Mouse (Mus musculus) gastrocnemius, postnatal 14 days (tissue): Measurements from ENCODE around the gene Nt5c2. TPM values are rescaled to one million over a fixed set of nuclear protein-coding genes. Genes with fewer than 3 reads are reported as not detected.

ENCODE experiments used
- DNase-seq: peaks from one replicate; pipeline ENCODE4 v3.0.0; 2021; ENCODE audit warnings: mixed read lengths
- intact Hi-C: fragments of 180-260 bp; cut with DNase I; formaldehyde crosslinking; loops from one replicate; pipeline ENCODE4 v1.15.1; 2025; ENCODE audit warnings: low total_unique reads
- total RNA-seq, 2 experiments: library from RNA; stranded (reverse); gene quantifications; 2 replicates each; pipeline ENCODE4 v1.2.3; 2021

Nt5c2 gene
- total RNA-seq, 2 experiments from 2014 or later: 17.5 to 23.0 TPM

DNA sequence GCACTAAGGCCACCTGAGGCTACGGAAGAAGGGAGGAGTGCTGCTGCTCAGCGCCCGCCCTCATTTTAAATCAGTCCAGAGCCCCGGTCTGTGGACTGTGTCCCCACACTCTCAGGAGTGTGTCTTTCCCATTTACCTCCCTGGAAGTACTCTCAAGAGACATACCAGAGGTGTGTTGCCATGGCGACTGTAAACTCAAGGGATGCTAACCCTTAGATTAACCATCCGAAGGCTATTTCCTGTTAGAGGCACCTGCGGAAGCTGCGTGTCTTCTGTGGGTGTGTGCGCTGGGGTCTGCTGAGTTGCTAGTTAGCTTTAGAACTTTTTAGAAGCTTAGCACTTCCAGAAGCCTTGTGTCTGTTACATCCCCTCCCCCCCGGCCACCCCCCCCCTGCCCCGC, 145.9 kb downstream of the Nt5c2 start:
- intact Hi-C loops: loop anchor here (5.0 to 10.0 kb wide), 2 partner anchors 197 to 274 kb away; partner anchors contain the start of genes Cyp17a1 and Wbp1l

DNA sequence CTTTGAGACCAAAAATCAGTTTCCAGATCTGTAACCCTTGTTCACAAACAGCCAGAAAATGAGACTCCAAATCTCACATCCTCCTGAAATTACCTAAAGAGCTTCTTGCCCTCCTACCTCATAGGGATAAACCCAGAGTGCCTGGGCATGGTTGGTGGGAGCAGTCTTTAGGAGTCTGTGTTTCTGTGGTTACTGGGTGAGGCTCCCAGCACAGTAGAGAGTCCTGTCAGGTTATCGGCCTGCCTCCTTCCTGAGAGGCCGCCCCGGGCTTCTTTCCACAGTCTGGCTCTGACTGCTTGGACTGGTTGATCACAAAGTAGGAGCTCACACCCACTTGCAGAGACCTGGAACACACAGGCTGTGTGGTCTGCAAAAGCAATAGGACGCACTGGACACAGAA, 149.6 kb downstream of the Nt5c2 start:
- intact Hi-C loops: loop anchor here (5.0 to 10.0 kb wide), 2 partner anchors 193 to 271 kb away; partner anchors contain the start of genes Cyp17a1 and Wbp1l

More for the DNA sequence above, 145.9 kb downstream of the Nt5c2 start:
- no peak for DNase-seq

DNA sequence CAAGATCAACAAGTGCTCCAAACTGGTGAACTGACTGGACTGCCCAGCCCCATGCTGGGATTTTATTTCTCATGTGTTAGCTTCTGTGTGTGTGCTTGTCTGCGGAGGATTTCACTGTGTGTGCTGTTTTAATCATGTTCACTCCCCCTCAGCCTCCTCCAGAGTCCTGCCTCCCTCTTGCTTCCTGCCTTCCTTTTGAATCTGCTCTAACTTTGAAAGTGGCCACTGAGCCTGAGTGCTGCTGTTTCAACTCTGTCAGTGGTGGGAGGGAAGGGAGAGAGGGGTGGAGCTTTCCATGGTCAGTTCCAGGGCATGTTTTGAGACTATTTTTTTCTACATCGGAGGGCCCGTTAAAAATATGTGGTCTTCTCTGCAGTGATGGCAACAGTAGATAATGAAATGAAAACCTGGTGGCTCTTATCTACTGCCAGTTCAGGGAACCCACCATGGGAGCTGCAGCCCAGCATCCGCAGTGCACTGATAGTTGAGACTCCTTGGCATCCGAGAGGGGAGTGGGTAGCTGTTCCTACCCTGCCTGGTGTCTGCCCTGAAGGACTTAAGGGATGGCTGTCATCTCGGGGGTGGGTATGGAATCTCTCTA, 150.1 kb downstream of the Nt5c2 start:
- intact Hi-C loops: loop anchor here (5.0 to 10.0 kb wide), 2 partner anchors 193 to 270 kb away; partner anchors contain the start of genes Cyp17a1 and Wbp1l
- DNase-seq: no peak

More for the DNA sequence above, 149.6 kb downstream of the Nt5c2 start:
- no peak for DNase-seq

DNA sequence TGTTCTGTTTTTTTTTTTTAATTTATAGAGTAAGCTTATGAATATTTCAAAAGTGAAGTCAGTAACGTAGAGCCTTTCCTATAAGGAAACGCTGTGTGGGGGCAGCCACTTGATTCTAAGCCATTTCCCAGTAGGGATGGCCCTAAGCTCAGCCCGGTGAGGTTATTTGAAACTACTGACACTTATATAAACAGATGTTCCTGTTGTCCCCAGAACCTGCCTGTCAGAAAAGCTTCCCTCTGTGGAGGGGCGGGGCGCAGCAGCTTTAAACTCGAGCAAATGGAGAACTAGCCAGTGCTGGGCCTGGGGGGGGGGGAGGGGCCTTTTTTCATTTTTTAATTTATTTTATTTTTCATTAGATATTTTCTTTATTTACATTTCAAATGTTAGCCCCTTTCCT, 150.9 kb downstream of the Nt5c2 start:
- intact Hi-C loops: loop anchor here (10.0 kb wide), 1 partner anchor 269 kb away; the partner anchor contains the start of gene Wbp1l
- no peak for DNase-seq

DNA sequence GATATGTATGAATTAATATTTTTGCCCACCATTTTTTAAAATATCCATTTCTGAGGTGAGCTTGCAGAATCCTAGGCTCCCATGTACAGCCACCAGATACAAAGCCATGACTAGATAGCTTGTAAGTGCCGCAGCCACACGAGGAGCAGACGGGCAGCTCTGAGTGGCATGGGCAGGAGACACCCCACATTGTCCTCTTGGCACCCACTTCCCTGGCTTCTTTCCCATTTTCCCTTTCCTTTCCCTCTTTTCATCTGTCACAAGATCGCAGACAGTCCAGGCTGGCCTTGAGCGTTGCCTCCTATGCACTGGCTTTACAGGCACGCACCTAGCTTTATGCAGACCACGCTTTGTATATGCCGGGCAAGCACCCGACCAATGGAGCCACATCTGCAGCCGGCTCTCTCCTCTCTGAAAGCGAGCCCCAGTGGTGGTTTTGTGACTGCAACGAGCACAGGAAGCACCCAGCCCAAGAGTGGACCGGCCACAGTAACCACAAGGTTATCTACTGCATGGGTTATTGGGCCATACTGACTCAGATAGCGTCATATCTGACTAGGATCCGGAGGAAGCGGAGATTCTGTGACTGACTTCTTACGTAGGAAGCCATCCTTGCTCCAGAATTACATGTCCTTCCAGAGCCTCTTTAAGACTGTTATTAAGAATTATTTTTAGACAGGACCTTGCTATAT, 151.6 kb downstream of the Nt5c2 start:
- no peak for DNase-seq
- intact Hi-C loops: loop anchor here (10.0 kb wide), 1 partner anchor 269 kb away; the partner anchor contains the start of gene Wbp1l

DNA sequence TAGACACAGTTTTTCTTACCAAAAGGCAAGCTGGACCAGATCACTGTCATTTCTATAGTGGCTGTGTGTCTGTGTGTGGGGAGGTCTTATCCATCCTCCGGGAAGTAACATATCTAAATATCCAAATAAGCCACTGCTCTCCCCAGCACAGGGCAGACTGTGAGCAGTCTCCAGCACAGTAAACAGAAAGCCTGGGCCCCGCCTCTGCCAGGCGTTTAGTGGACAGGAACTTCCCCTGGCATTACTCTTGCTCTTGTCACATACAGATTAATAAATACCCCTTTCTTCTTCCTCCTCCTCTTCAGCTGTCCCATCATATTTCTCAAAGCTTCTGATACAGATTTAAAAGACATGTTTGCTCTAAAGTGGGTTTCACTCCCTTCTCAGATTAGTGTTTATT, 152.4 kb downstream of the Nt5c2 start:
- intact Hi-C loops: loop anchor here (10.0 kb wide), 1 partner anchor 268 kb away; the partner anchor contains the start of gene Wbp1l
- DNase-seq: no peak

DNA sequence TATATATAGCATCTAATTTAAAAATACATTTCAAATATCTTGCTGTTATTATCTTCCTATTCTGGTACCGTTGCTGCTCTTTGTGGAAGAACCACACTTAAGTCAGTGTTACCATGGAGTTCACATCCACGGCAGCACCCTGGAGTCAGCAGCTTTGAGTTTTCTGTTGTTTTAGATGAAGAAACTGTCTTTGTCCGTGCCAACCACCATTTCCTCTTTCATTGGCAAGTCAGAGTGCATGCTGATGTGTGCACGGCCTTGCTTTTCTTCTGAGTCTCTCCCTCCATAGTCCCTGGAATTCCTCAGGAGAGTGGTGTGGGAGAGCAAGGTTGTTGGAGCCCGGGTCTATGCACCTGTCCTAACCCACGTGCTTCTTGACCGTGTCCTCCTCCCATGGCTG, 156.8 kb downstream of the Nt5c2 start:
- intact Hi-C loops: no loop called here
- DNase-seq: no peak

DNA sequence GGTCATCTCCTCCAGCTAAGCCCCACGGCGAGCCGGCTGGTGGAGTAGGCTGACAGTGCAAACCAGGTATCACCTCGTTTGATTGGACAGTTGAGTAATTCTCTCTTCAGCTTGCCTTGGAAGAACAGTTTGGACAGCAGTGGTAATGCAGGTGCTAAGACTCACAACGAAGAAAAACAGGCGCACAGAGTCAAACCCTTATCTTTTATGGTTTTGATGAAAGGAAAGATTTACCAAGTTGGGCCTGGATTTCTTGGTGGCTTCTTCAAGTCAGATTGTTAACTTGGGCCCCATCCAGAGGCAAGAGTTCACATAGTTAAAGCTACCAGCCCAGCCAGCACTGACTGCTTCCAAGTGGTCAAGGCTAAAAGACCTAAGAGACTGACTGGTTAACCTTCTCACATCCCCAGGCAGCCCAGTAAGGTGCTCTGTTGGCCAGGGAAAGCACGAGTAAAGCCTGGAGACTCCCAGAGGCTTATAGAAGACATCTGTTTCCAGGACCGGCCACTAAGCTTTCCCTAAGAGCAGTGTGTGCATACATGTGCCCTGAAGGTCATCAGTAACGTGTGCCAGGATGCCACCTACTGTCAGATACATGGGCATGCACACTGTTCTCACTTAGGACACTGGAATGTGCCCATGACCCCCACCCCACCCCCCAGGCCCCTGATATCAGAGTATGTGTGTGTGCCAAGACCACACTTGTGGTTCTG, 157.5 kb downstream of the Nt5c2 start:
- intact Hi-C loops: no loop called here
- no peak for DNase-seq

DNA sequence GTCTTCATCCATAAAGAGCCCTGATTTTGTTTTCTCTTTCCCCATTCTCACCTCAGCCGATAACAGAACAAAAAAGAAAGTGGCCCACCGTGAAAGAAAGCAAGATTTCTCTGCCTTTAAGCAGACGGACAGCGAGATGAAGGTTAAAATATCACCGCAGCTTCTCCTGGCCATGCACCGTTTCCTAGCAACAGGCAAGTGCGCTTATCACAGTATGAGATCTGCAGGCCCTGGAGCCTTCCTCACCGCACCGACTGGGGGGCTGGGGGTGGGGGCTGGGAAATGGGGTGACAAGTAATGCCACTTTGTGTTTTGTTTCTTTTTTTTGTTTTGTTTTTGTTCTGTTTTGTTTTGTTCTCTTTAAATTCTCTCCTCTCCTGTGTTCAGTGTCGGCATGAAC, 158.2 kb downstream of the Nt5c2 start:
- intact Hi-C loops: no loop called here
- DNase-seq: no peak

DNA sequence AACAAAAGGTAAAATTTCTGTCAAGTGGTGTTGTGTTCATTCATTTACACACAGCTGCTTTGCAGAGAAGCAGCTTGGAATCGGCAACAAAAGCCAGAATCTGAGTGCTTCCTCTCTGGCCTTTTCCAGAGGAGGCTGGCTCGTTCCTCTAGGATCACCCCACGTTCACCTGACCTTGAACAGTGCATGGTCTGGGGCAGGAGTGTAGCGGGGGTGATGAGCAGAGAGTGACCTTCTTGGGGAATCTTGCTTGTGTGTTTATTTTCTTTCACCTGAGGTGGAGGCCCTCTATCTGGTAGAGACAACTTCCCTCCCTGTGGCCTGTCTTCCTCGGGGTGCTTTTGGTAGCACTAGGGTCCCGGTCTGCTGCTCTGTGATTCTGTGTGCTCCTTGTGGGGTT, 158.7 kb downstream of the Nt5c2 start:
- intact Hi-C loops: no loop called here
- DNase-seq: no peak

DNA sequence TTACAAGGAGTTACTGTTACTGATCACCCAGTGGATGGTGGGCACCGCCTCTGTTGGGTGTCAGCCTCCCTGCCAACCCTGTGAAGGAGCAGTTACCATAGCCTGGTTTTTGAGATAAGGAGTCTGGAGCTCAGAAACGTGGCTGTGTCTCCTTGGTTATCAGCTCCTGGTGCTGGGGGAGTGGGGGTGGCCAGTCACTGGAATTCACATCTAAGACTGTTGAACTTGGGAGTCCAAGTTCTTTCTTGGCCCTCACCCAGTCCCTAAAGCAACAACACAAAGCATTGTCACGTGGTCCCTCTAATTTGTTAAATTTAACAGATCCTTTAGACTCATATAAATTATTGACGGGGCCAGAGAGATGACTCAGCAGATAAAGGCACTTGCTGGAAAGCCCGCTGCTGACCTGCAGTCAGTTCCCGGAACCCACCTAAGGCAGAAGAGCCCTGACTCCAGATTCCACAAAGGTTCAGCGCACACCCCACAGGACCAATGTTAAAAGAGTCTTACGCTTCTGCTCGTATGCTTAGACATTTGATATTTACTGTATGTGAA, 165.4 kb downstream of the Nt5c2 start:
- DNase-seq: no peak
- intact Hi-C loops: no loop called here

DNA sequence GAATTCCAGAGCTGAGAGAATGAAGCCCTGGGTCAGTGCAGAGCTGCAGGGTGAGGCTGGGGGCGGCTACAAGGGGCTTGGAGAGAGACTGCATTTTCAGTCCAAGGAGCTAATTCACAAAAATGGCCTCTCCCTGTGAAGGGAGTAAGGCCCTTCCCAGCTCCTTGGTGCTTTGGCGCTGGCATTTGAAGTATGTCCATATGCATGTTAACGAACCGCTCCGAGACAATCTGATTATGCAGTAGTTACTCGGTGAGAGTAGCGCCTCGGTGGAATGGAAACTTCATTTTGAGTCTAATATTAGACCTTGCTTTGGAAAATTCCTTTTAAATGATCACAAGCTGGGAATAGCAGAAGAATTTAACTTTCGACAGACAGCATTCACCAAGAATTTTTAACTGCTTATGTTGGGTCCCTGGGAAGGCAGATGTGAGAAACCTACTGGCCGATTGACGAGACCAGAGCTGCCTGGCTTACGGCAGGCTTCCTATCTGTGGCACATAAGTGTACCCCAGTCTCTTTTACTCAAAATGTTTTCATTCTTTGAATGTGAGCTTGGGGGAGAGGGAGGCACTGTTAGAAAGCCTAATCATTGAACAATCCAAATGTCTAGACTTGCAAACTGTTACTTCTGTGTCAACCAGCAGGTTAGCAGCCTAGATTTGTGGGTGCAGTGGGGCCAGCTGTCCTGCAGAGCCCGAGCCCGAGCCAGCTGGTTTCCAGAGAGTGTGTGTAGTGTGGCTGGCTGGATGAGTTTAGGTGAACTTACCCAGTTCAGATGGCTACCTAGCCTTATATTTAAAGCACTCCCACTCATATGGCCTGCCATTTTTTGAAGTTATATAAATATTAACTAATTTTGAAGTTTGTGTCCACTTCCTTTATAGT, 166.3 kb downstream of the Nt5c2 start:
- no peak for DNase-seq

DNA sequence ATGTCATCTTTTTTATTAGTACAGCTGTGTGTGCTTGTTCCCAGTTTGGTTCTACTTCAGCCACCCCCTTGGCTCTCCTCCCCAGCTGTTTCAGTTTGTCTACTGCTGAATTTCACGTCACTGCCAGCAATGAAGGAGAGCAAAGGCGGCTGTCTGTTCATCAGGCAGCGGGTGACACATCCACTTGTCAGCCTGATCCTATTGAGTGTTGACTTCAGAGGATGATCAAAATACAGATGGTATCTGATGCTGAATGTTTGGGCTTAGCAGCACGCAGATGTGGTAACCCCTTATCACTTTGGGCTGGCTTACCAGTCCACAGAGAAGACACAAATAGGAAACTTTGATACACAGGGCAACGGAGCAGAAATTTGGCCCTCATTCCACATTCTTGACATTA, 168.5 kb downstream of the Nt5c2 start:
- no peak for DNase-seq
- intact Hi-C loops: no loop called here

More for the DNA sequence above, 166.3 kb downstream of the Nt5c2 start:
- intact Hi-C loops: no loop called here

DNA sequence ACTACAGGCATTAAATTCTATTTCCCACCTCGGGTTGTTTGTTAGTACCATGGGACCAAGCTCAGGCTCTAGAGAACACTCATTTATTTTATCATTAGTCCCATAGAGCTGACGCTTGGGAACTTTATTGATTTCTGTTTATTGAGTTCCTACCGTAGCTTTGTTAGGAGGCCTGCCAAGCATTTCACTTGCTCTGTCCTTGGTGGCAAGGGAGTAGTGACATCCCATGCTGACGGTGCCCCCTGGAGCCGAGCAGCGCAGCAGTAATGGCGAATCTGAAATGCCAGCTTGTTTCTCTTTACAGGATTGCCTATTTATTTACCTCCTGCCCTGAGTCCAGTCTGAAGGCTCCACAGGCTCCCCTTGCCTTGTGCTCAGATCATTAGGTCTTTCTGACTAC, 168.9 kb downstream of the Nt5c2 start:
- intact Hi-C loops: no loop called here
- DNase-seq: no peak

DNA sequence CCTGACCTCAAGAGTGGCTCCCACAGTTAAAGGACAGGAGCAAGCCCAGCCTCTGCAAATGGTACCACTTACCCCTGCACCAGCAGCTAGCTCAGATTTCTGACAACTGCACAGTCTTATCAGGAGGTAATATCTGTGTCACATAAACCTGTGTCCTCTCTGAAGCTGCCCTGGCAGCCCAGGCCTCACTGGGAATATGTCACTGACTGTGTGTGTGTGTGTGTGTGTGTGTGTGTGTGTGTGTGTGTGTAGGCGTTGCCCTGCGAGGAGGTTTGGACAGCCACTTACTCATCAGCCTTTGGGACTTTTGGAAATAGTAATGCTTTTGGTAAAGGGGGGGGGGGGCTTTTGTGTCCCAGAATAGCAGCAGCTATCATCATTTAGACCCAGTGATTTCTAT, 171.9 kb downstream of the Nt5c2 start:
- DNase-seq: no peak
- intact Hi-C loops: no loop called here

DNA sequence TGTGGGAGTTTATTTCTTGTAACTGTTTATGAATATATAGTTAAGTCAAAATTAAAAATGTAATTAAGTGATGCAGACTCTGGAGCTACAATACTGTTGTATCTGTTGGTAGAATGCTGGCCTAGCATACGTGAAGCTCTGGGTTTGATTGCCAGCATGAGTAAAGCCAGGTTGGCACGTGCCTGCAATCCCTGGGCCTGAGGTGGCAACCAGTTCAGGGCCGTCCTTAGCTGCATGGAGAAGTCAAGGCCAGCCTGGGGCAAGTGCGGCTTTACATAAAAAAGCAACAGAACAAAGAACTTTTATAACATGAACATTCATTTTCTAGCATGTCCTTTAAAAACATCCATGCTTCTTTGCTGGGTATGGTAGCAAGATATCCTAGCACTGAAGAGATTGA, 173.9 kb downstream of the Nt5c2 start:
- DNase-seq: no peak
- intact Hi-C loops: no loop called here

DNA sequence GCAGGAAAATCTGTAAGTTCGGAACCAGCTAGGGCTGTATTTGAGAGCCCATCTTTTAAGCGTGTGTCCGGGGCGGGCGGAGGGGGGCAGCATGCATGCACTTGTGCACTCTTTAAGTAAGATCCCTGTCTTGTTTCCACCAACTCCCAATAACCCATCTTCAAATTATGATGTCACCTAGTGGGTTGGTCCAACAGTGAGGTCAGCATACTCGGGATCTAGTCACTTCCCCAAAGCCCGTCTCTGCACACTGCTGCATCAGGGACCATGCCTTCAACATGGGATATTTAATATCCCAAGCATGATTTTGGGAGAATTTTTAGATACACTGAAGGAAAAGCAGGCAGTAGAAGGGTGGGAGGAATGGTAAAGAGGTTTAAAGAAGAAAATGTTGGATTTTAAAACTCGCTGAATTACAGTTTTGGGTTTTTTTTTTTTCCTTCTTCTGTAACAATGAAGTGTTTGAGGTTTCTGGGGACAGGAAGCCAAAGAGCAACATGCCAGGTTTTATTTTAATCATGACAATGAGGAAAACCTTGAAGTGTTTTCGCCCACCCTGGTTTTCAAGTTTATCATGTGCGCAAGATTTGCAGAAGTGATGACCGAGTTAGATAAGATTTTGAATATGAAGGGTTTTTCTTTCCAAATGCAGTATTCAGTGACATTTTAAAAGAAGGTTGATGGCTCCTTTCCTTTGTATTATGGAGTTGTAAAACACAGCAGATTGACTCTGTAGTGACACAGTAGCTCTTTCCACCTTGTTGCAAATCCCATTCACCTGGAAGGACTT, 177.5 kb downstream of the Nt5c2 start:
- intact Hi-C loops: no loop called here
- no peak for DNase-seq

DNA sequence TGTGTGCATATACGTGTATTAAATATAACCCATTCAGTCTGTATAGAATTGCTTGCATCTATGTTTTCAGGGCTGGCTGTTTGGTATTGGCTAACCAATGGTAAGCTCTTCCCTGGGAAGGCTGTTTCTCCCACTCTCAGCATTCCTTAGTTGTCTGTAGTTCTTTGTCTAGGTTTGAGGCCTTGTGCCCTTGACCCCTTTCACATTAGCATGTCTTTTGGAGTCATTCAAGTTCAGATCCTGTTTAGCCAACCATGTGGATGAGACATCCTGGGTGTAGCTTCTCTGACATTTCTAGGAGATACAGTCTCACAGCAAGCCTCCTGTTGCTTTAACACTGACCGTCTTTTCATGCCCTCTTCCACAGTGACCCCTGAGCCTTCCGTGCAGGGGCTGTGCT, 178.9 kb downstream of the Nt5c2 start:
- intact Hi-C loops: no loop called here

More for the DNA sequence above, 178.9 kb downstream of the Nt5c2 start:
- no peak for DNase-seq
